Mouse (Mus musculus) monocyte, adult 2 months (primary cell): ENCODE results near the gene Akap14.
"Not testable (repeated sequence)": the region's sequence is repeated elsewhere in the genome, so short reads cannot be mapped to it uniquely, and the experiment has no call there.

Source experiments
- DNase-seq, 2 experiments: peaks; one replicate each; pipeline ENCODE4 v3.0.0; 2022; ENCODE audit warnings: low spot score in 2 of 2, low read depth in 1 of 2

Gene Akap14

DNA sequence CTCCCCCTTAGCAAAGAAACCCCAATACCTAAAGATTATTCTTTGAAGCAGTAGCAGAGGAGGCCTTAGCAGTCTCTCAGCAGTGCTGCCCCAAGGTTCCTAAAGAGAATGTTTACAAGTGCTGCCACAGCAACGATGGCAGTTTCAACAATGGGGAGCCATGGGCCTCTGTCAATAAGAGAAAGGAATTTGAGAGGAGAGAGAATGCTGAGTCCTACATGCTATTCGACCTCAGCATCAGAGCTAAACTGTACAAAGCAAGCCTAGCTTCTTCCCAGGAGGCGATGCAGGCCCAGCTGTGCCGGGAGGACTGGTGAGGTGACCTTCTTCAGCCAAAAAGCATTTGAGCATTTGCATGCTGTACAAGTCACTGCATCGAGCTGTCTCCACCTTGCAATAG lies at the start of gene Akap14:
TSS of gene Akap14 (minus strand) at position 101 of the 400 bp plus-strand sequence.
- DNase-seq, result no peak

GRCm38 (mm10) chrX:37210941-37211340 lies 42.3 kb upstream of the Akap14 start, which contains the start of gene Gm9:
TSS of gene Gm9 (minus strand) at chrX:37211041.
- DNase-seq, result no peak

DNA sequence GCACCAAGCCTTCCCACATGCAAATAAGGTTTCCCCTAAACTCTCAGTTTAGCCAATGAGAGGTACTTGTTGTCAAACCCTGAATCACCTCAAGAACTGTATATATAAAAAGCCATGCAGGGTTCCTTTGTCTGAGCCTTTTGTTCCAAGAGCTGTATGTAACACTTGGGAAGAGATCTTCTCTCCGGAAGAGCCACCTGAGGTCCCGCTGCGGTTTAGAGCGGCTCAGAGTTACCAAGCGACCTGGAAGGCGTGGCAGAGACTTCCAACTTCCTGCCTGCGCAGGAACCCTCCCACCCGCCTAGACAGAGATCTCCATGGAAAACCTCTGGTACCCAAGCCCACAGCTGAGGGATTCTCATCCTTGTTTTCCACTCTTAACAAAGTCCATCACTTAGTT lies 30.0 kb upstream of the Akap14 start:
- no peak for DNase-seq

- no peak for DNase-seq
Observed at GRCm38 (mm10) chrX:37191744-37192379, 23.2 kb upstream of the Akap14 start.

- DNase-seq, result peak; percentile 3 to 26
Observed at GRCm38 (mm10) chrX:37191105-37191743, 22.6 kb upstream of the Akap14 start, which contains the start of the genes Ndufa1 and Rnf113a1. TSS of gene Ndufa1 (minus strand) at chrX:37191163. TSS of gene Rnf113a1 (plus strand) at chrX:37191245.

GRCm38 (mm10) chrX:37190755-37191104 lies 22.1 kb upstream of the Akap14 start:
- no peak for DNase-seq

DNA sequence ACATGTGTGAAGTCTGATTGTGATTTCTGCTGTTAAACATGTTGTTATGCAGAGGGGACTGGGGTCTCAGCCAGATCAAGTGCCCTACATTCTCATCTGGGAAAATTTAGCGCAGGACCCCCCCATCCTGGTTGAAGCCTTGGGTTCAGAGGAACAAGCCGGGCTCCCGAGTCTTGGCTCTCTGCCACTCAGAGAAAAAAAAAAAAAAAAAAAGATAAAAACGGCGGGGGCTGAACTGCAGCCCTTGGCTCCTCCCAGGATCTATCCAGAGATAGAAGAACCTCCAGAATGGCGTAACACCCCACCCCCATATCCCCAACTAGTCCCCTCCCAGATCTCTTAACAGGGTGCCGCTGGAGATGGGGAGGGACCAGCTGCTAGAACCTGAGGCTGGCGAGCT lies 15.8 kb upstream of the Akap14 start:
- not testable (repeated sequence) for DNase-seq

- DNase-seq, result no peak
Observed at GRCm38 (mm10) chrX:37167085-37167484, 1.6 kb downstream of the Akap14 start.

DNA sequence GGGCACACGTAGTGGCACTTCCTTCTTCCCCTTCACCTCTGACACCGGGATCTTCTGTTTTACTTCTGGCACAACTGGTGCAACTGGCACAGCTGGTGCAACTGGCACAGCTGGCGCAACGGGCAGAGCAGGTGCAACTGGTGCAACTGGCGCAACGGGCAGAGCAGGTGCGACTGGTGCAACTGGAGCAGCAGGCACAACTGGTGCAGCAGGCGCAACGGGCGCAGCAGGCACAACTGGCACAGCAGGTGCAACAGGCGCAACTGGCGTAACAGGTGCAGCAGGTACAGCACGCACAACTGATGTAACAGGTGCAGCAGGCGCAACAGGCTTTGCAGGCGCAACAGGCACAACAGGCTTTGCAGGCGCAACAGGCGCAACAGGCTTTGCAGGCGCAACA lies 5.5 kb downstream of the Akap14 start:
- DNase-seq, result no peak

DNA sequence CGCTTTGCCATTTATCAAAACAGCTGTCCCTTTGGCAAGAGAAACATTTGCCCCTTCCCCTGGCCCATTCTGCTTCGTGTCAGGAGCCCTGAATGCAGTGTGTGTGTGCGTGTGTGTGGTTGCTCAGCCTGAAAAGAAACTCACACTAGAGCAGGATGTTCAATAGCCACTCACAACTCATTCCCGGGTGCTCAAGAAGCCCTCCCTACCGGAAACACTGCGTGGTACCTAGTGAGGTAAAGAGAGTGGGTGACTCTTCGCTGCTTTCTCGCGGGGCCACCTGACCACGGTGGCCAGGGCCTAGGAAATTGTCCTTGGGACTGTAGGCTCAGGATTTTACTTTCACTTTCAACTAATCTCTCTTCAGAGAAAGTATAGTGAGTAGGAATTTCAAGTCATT lies 7.5 kb downstream of the Akap14 start:
- no peak for DNase-seq

GRCm38 (mm10) chrX:37157839-37158238 lies 10.8 kb downstream of the Akap14 start:
- no peak for DNase-seq

DNA sequence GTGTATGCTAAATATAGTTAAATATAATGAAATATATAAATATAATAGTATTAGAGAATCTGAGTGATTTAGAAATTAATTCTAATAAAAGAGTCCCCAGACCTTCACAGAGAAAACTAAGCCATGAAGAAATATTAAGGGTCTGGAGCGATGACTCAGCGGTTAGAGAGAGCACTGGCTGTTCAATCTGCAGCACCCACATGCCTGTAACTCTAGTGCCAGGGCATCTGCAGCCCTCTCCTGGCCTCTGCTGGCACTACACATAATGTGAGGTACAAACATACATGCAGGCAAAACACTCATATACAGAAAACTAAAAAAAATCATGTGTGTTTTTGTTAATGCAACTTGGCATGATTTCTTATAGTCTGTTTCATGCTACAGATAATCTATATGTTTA lies 23.7 kb downstream of the Akap14 start:
- no peak for DNase-seq

DNA sequence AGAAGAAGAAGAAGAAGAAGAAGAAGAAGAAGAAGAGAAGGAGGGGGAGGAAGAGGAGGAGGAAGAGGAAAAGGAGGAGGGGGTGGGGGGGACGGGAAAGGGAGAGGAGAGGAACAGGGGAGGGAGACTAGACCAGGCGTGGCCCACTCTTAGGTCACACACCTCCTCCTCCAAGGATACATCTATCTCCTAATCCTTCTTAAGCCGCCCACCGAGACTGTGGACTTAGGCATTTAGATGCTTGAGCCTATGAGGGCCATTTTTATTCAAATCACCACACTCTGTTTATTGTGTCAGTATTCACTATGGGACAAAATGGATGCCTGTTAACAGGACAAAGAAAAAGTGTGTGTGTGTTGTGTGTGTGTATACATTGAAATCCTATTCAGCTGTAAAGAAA lies 24.1 kb downstream of the Akap14 start:
- DNase-seq, result not testable (repeated sequence)

GRCm38 (mm10) chrX:37141732-37142131 lies 26.9 kb downstream of the Akap14 start:
- no peak for DNase-seq

- peak; percentile 10 to 44 for DNase-seq
Observed at GRCm38 (mm10) chrX:37126671-37127358, 41.8 kb downstream of the Akap14 start, which contains the start of gene Nkap. TSS of gene Nkap (plus strand) at chrX:37126795.

DNA sequence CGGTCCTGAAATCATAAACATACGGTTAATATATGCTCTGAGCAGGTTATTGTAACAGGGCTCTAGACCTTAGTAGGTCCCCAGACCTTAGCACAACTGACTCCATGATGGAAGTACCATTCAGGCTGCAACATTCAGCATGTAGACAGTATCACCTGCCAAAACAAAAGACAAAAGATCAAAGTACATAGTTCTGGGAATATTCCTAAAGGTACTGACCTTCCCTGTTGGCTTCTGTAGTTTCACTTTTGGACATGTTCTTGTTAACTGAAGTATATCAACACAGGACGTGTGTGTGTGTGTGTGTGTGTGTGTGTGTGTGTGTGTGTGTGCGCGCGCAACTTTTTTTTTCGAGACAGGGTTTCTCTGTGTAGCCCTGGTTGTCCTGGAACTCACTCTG lies 43.1 kb downstream of the Akap14 start:
- DNase-seq, result no peak

DNA sequence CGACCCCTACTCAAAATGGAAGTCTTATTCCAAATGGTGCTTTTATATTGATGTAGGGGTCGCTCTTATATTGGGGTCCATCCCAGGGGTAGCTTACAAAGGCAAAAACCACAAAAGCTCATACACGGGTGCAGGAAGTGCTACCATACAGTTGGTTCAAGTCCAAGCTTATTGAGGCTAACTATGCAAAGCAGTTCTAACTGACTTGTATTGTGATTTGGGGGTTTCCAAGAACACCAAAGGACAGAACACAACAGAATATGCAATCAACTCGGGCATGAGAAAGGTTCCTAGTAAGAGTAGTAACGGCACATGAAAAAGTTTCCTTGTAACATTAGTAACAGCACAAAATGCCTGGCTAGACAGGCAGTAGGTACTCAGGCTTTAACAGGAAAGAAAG lies 48.4 kb downstream of the Akap14 start:
- no peak for DNase-seq

DNA sequence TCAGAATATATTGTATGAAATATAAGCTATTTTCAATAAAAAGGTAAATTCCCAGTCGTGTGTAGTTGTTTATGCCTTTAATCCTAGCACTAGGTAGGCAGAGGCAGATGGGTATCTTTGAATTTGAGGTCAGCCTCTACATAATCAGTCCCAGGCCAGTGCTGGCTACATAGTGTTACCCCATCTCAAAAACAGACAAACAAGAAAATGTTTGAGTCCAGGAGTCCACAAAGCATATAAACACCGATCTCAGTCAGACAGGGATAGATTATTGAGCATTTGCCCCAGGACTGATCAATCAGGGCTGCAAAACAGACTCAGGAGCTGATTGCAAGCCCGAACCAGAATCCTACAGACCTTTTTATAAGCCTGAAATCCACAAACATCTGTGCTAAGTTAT lies 49.1 kb downstream of the Akap14 start:
- no peak for DNase-seq

- no peak for DNase-seq
Observed at GRCm38 (mm10) chrX:37117085-37117484, 51.6 kb downstream of the Akap14 start.

DNA sequence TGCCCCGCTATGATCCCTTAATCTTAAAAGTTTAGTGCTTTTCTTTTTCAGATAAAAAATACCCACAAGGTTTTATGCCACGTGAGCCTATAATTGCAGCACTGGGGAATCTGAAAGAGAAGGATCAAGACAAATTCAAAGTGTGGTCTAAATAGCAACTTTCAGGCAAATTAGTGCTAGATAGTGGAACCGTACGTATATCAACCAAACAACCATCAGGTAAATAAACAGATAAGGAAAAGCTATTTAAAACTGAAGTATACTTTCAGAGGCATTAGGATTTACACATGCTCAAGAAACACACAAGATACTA lies 57.8 kb downstream of the Akap14 start:
- DNase-seq, result no peak

- peak; percentile 78 to 83 for DNase-seq
Observed at GRCm38 (mm10) chrX:37110193-37110880, 58.3 kb downstream of the Akap14 start, which contains the start of gene Upf3b. TSS of gene Upf3b (minus strand) at chrX:37110322.
